In the genomic region with DNA sequence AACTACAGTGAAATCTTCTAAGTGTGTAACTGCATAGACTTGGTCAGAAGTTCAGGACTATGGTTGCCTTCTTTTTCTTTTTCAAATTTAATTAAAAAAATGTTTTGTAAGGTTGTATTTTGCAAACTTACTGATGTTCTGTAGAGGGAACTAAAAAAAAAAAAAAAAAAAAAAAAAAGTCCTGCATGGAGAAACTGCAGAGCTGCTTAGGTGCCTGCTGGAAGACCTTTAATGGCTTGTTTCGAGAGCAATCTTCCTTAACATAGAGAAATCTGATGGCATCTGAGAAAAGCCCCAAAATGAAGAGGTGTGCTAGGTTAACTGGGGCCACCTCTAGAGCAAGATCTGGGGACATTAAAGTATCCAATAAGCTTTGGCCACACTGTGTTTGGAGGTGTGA, we compare ENCODE assay signal across 9 mouse cellular contexts. TPM values are rescaled to one million over a fixed set of nuclear protein-coding genes. Genes with fewer than 3 reads are reported as not detected.
DNase-seq lines count a peak whose midpoint lies in the region; ATAC-seq and TF ChIP-seq lines count a peak whose summit lies in the region.
"Had no signal": no experiment of that assay in that cellular context is flagged by ENCODE, and none has a peak within 500 bp of the region (broad histone marks: within the 10 kb centered on the region; RNA-seq: fewer than 3 reads in every experiment).

No protein-coding gene starts in this region.

- no peak for TF ChIP-seq EP300 in stomach, postnatal 0 days (optimal IDR thresholded peaks at IDR 0.05)

- DNase-seq in gastrocnemius, adult 2 months: no peak
- DNase-seq in gastrocnemius, adult 18-20 months (ENCODE audit: low spot score): no peak
- no peak for DNase-seq in neural tube, embryonic 11.5 days (ENCODE audit: low spot score)
- DNase-seq in neural tube, embryonic 10.5 days (ENCODE audit: extremely low spot score, low spot score): no peak
- DNase-seq in liver, embryonic 13.5 days: no peak
- DNase-seq in stomach, postnatal 0 days (ENCODE audit: low spot score): no peak
- DNase-seq in left cerebral cortex, postnatal 25 days (ENCODE audit: low spot score in 2 of 2): no peak
- no peak for DNase-seq in spleen, postnatal 36 days (ENCODE audit: low spot score in 2 of 2)

- peak overlapping the region; percentile 80 for H3K27ac ChIP-seq in gastrocnemius, adult 2 months
- no peak overlapping the region for H3K27ac ChIP-seq in neural tube, embryonic 11.5 days (ENCODE audit: low read depth, low read length)
- no peak overlapping the region for H3K27ac ChIP-seq in liver, embryonic 13.5 days
- no peak overlapping the region for H3K27ac ChIP-seq in stomach, postnatal 0 days (replicated peaks)

- H3K9me3 ChIP-seq in neural tube, embryonic 11.5 days (ENCODE audit: control insufficient read depth, low read length): no peaks in the 10 kb centered on the region
- no peaks in the 10 kb centered on the region for H3K9me3 ChIP-seq in liver, embryonic 13.5 days (replicated peaks)
- no peaks in the 10 kb centered on the region for H3K9me3 ChIP-seq in stomach, postnatal 0 days (ENCODE audit: control insufficient read depth, low read length)

- H3K4me1 ChIP-seq in neural tube, embryonic 11.5 days (ENCODE audit: control insufficient read depth, insufficient read depth, low read length): peaks cover 4% of the 10 kb centered on the region; the same call in 1 of the 2 replicates
- peaks cover 15% of the 10 kb centered on the region for H3K4me1 ChIP-seq in liver, embryonic 13.5 days (replicated peaks)
- 0 out of 2 replicates have a peak, but pooled peaks cover under 1% of the 10 kb centered on the region for H3K4me1 ChIP-seq in stomach, postnatal 0 days (replicated peaks; ENCODE audit: control insufficient read depth, insufficient read depth)

- no peaks in the 10 kb centered on the region for H3K27me3 ChIP-seq in neural tube, embryonic 11.5 days (ENCODE audit: control insufficient read depth, insufficient read depth, low read length)
- H3K27me3 ChIP-seq in liver, embryonic 13.5 days: no peaks in the 10 kb centered on the region
- H3K27me3 ChIP-seq in stomach, postnatal 0 days (ENCODE audit: control insufficient read depth, insufficient read depth, low read length): no peaks in the 10 kb centered on the region

- H3K36me3 ChIP-seq in neural tube, embryonic 11.5 days (ENCODE audit: control insufficient read depth, insufficient read depth, low read length): no peaks in the 10 kb centered on the region
- no peaks in the 10 kb centered on the region for H3K36me3 ChIP-seq in liver, embryonic 13.5 days
- H3K36me3 ChIP-seq in stomach, postnatal 0 days (ENCODE audit: control insufficient read depth, insufficient read depth, low read length): no peaks in the 10 kb centered on the region

- no peak for TF ChIP-seq CTCF in gastrocnemius, adult 2 months (IDR thresholded peaks at IDR 0.05)
- no peak for TF ChIP-seq CTCF in stomach, postnatal 0 days (IDR thresholded peaks at IDR 0.05; ENCODE audit: low read depth)

- WGBS in neural tube, embryonic 11.5 days: 26% methylated on average over 1 of the region's 1 CpGs
- 61% methylated on average over 1 of the region's 1 CpGs for WGBS in liver, embryonic 13.5 days (ENCODE audit: insufficient replicate concordance)
- WGBS in stomach, postnatal 0 days: 47% methylated on average over 1 of the region's 1 CpGs

- intact Hi-C loops in gastrocnemius, adult 2 months (cut with DNase I): no loop called here
- intact Hi-C loops in left cerebral cortex, postnatal 25 days (cut with DNase I): loop anchor here (5.0 kb wide), 1 partner anchor 77 kb away; no protein-coding TSS in a partner anchor

- ATAC-seq in neural tube, embryonic 11.5 days (ENCODE audit: insufficient read depth, low FRiP score, low TSS enrichment): no peak
- ATAC-seq in liver, embryonic 13.5 days (ENCODE audit: low read depth): no peak
- ATAC-seq in stomach, postnatal 0 days (ENCODE audit: low FRiP score, low TSS enrichment): no peak
- ATAC-seq: activated CD4-positive, CD25-positive, alpha-beta regulatory T cell, adult 4 months had no signal

- H3K9ac ChIP-seq in neural tube, embryonic 11.5 days (ENCODE audit: low read length): no peak overlapping the region
- peak overlapping the region; percentile 66; the same call in 1 of the 2 replicates for H3K9ac ChIP-seq in liver, embryonic 13.5 days
- 0 out of 2 replicates have a peak overlapping the region, but pooled peaks have one; percentile 60 for H3K9ac ChIP-seq in stomach, postnatal 0 days (ENCODE audit: low read length)

- H3K4me2 ChIP-seq in neural tube, embryonic 11.5 days (ENCODE audit: low read depth): peak overlapping the region; percentile 40
- H3K4me2 ChIP-seq in liver, embryonic 13.5 days: peak overlapping the region; percentile 78
- peak overlapping the region; percentile 77 for H3K4me2 ChIP-seq in stomach, postnatal 0 days (replicated peaks; ENCODE audit: low read depth)

- H3K4me3 ChIP-seq in gastrocnemius, adult 2 months: peak overlapping the region; percentile 84
- H3K4me3 ChIP-seq in neural tube, embryonic 11.5 days (ENCODE audit: low read depth, low read length): peak overlapping the region; percentile 58
- H3K4me3 ChIP-seq in liver, embryonic 13.5 days (replicated peaks): peak overlapping the region; percentile 67
- H3K4me3 ChIP-seq in stomach, postnatal 0 days (ENCODE audit: low read depth, low read length): peak overlapping the region; percentile 60

RNA-seq across cellular contexts. Expression of gene Map2k6, which starts 1.4 kb away (rescaled TPM):
- 10 to 100 TPM; 38.0 to 50.1 TPM for total RNA-seq in gastrocnemius, adult 2 months (2021)
- 10 to 100 TPM; 39.2 to 49.0 TPM for total RNA-seq in gastrocnemius, adult 18-20 months (2021)
- polyA plus RNA-seq in neural tube, embryonic 11.5 days (2014; fragmentation: Nextera tagmentation; extraction: Ambion mirVana): 32.1 and 33.7 TPM in 2 replicates
- polyA plus RNA-seq in liver, embryonic 13.5 days (2015; fragmentation: Nextera tagmentation; extraction: Ambion mirVana): 4.4 and 6.5 TPM in 2 replicates
- polyA plus RNA-seq in stomach, postnatal 0 days (2015; fragmentation: Nextera tagmentation; extraction: Ambion mirVana): 6.0 and 7.8 TPM in 2 replicates
- 10 to 100 TPM; 24.5 to 24.8 TPM for total RNA-seq in left cerebral cortex, postnatal 25 days (2021)
